Mouse (Mus musculus) lung, postnatal 0 days (tissue): Measurements from ENCODE around the gene Gm9999. TPM values are rescaled to one million over a fixed set of nuclear protein-coding genes. Genes with fewer than 3 reads are reported as not detected.

Source experiments
- ATAC-seq: fragments of 200-750 bp; cut with Nextera tagmentation; 2 replicates; pipeline ENCODE4 v1.8.0; 2017; ENCODE audit warnings: moderate library complexity
- DNase-seq: peaks from one replicate; pipeline ENCODE4 v3.0.0-alpha.2; 2016; ENCODE audit warnings: low spot score
- H3K27ac ChIP-seq: fragments of 300-500 bp; sonication (generic); 2 replicates; pipeline ENCODE4 v1.5.1; 2014; ENCODE audit warnings: antibody characterized with exemption, mild to moderate bottlenecking, low read length, mixed read lengths
- H3K27me3 ChIP-seq: fragments of 300-500 bp; sonication (generic); replicated peaks from 2 replicates; pipeline ENCODE4 v1.6.1; 2014; ENCODE audit warnings: low read length, mixed read lengths; ENCODE audit not compliant: insufficient read depth
- H3K36me3 ChIP-seq: fragments of 300-500 bp; sonication (generic); 2 replicates; pipeline ENCODE4 v1.6.1; 2014; ENCODE audit warnings: low read length, mixed read lengths; ENCODE audit not compliant: insufficient read depth
- H3K4me1 ChIP-seq: fragments of 300-500 bp; sonication (generic); 2 replicates; pipeline ENCODE4 v1.6.1; 2014; ENCODE audit warnings: antibody characterized with exemption, low read depth, low read length, mixed read lengths; ENCODE audit not compliant: insufficient read depth
- H3K4me2 ChIP-seq: fragments of 300-500 bp; sonication (generic); replicated peaks from 2 replicates; pipeline ENCODE4 v1.6.1; 2014; ENCODE audit warnings: low read depth, mild to moderate bottlenecking, low read length, moderate library complexity, mixed read lengths
- H3K4me3 ChIP-seq: fragments of 300-500 bp; sonication (generic); 2 replicates; pipeline ENCODE4 v1.5.1; 2014; ENCODE audit warnings: low read depth, low read length
- H3K9ac ChIP-seq: fragments of 300-500 bp; sonication (generic); replicated peaks from 2 replicates; pipeline ENCODE4 v1.6.1; 2014; ENCODE audit warnings: low read depth, mild to moderate bottlenecking
- H3K9me3 ChIP-seq: fragments of 300-500 bp; sonication (generic); 2 replicates; pipeline ENCODE4 v1.6.1; 2016; ENCODE audit warnings: low read length, mixed read lengths
- CTCF ChIP-seq: IDR thresholded peaks from 2 replicates; pipeline ENCODE4 v1.5.1; 2016; ENCODE audit warnings: antibody characterized with exemption, mild to moderate bottlenecking
- EP300 ChIP-seq: IDR thresholded peaks from 2 replicates; pipeline ENCODE4 v1.6.1; 2016; ENCODE audit warnings: antibody characterized with exemption, mild to moderate bottlenecking, control low read depth
- WGBS: fragments of 180-500 bp; shearing (Covaris S2); extraction: QIAGEN DNeasy Blood & Tissue Kit; methylation state at CpG from one replicate; pipeline ENCODE4 v1.1.7; 2014; 5-methylcytosine and 5-hydroxymethylcytosine counted together
- polyA plus RNA-seq: library from polyadenylated mRNA; unstranded; fragments of >200 nt; fragmentation: Nextera tagmentation; extraction: Ambion mirVana; gene quantifications from 2 replicates; pipeline ENCODE4 v1.2.1, GENCODE M21; 2015

Gm9999 gene
- polyA plus RNA-seq, 1 experiment from 2014 or later = not detected

GRCm38 (mm10) chr7:47013131-47013767 lies 29.9 kb downstream of the Gm9999 start:
- no peak for TF ChIP-seq CTCF
- TF ChIP-seq EP300 = no peak; the same call in 1 of the 2 replicates
- ATAC-seq (no peak), DNase-seq (no peak)
- H3K27ac ChIP-seq = peak overlapping the region; percentile 28; the same call in 1 of the 2 replicates
- H3K4me1 ChIP-seq = peaks cover 20% of the 10 kb centered on the region; the same call in 1 of the 2 replicates
- H3K4me3 ChIP-seq = no peak overlapping the region
- no peak overlapping the region for H3K9ac ChIP-seq
- H3K4me2 ChIP-seq = no peak overlapping the region
- H3K9me3 ChIP-seq = no peaks in the 10 kb centered on the region
- no peaks in the 10 kb centered on the region for H3K27me3 ChIP-seq
- H3K36me3 ChIP-seq = no peaks in the 10 kb centered on the region
- WGBS = 35% methylated on average over 9 of the region's 9 CpGs

- no peaks in the 10 kb centered on the region for H3K9me3 ChIP-seq
- WGBS = 38% methylated on average over 10 of the region's 11 CpGs
- TF ChIP-seq CTCF (no peak), EP300 (peak; percentile 66; the same call in 1 of the 2 replicates)
- H3K4me1 ChIP-seq = peaks cover 14% of the 10 kb centered on the region; the same call in 1 of the 2 replicates
- peak overlapping the region; percentile 72 for H3K27ac ChIP-seq
- no peaks in the 10 kb centered on the region for H3K27me3 ChIP-seq
- no peak overlapping the region for H3K9ac ChIP-seq
- DNase-seq = peak; percentile 93
- no peaks in the 10 kb centered on the region for H3K36me3 ChIP-seq
- H3K4me2 ChIP-seq = no peak overlapping the region
- no peak overlapping the region for H3K4me3 ChIP-seq
- peak; percentile 70 for ATAC-seq
Observed at GRCm38 (mm10) chr7:47014564-47015389, 31.4 kb downstream of the Gm9999 start.

- WGBS = 9% methylated on average over 6 of the region's 6 CpGs
- ATAC-seq = peak; percentile 97
- Histone ChIP-seq H3K27me3 (no peaks in the 10 kb centered on the region), H3K9ac (no peak overlapping the region), H3K4me2 (peak overlapping the region; percentile 22), H3K4me3 (no peak overlapping the region), H3K4me1 (peaks cover 12% of the 10 kb centered on the region; the same call in 1 of the 2 replicates), H3K36me3 (no peaks in the 10 kb centered on the region), H3K27ac (peak overlapping the region; percentile 72), H3K9me3 (no peaks in the 10 kb centered on the region)
- DNase-seq = peak; percentile 94
- TF ChIP-seq EP300 (peak; percentile 54), CTCF (peak; percentile 79)
Observed at GRCm38 (mm10) chr7:47015390-47016065, 32.1 kb downstream of the Gm9999 start.

- TF ChIP-seq CTCF (no peak), EP300 (no peak)
- no peak overlapping the region for H3K4me2 ChIP-seq
- no peaks in the 10 kb centered on the region for H3K9me3 ChIP-seq
- no peaks in the 10 kb centered on the region for H3K27me3 ChIP-seq
- no peak overlapping the region for H3K4me3 ChIP-seq
- no peaks in the 10 kb centered on the region for H3K36me3 ChIP-seq
- ATAC-seq (no peak), DNase-seq (no peak)
- 72% methylated on average over 3 of the region's 3 CpGs for WGBS
- no peak overlapping the region for H3K27ac ChIP-seq
- peaks cover 12% of the 10 kb centered on the region; the same call in 1 of the 2 replicates for H3K4me1 ChIP-seq
- H3K9ac ChIP-seq = no peak overlapping the region
Observed at GRCm38 (mm10) chr7:47016602-47017001, 33.2 kb downstream of the Gm9999 start.

- H3K4me3 ChIP-seq = no peak overlapping the region
- 59% methylated on average over 7 of the region's 7 CpGs for WGBS
- no peak for TF ChIP-seq EP300
- no peak for TF ChIP-seq CTCF
- H3K4me1 ChIP-seq = peaks cover 12% of the 10 kb centered on the region; the same call in 1 of the 2 replicates
- no peak overlapping the region for H3K9ac ChIP-seq
- DNase-seq (no peak), ATAC-seq (no peak)
- H3K4me2 ChIP-seq = no peak overlapping the region
- no peak overlapping the region for H3K27ac ChIP-seq
- H3K36me3 ChIP-seq = no peaks in the 10 kb centered on the region
- H3K27me3 ChIP-seq = no peaks in the 10 kb centered on the region
- H3K9me3 ChIP-seq = no peaks in the 10 kb centered on the region
Observed at GRCm38 (mm10) chr7:47017146-47017545, 33.8 kb downstream of the Gm9999 start.

- Histone ChIP-seq H3K36me3 (no peaks in the 10 kb centered on the region), H3K27me3 (no peaks in the 10 kb centered on the region), H3K9ac (no peak overlapping the region), H3K9me3 (no peaks in the 10 kb centered on the region), H3K27ac (no peak overlapping the region), H3K4me1 (peaks cover 8% of the 10 kb centered on the region; the same call in 1 of the 2 replicates), H3K4me3 (no peak overlapping the region), H3K4me2 (no peak overlapping the region)
- WGBS = 41% methylated on average over 5 of the region's 5 CpGs
- no peak for ATAC-seq
- peak; percentile 38 for DNase-seq
- no peak for TF ChIP-seq CTCF
- TF ChIP-seq EP300 = no peak
Observed at GRCm38 (mm10) chr7:47019641-47020040, 36.3 kb downstream of the Gm9999 start.
